Mouse (Mus musculus) small intestine, adult 2 months (tissue): ENCODE data around the gene Dlx2. TPM values are rescaled to one million over a fixed set of nuclear protein-coding genes. Genes with fewer than 3 reads are reported as not detected.

ENCODE experiments used
- H3K27ac ChIP-seq: fragments of 200-500 bp; 2 replicates; pipeline ENCODE4 v1.5.1; 2012; ENCODE audit warnings: low read depth, low read length, control low read depth, inconsistent platforms; ENCODE audit not compliant: insufficient read depth
- H3K27me3 ChIP-seq: fragments of 200-500 bp; 2 replicates; pipeline ENCODE4 v1.6.1; 2012; ENCODE audit warnings: mild to moderate bottlenecking, moderate library complexity, low read length, inconsistent platforms; ENCODE audit not compliant: control insufficient read depth, insufficient read depth
- H3K36me3 ChIP-seq: fragments of 200-500 bp; 2 replicates; pipeline ENCODE4 v1.6.1; 2012; ENCODE audit warnings: mild to moderate bottlenecking, low read length, control low read depth, inconsistent platforms; ENCODE audit not compliant: control insufficient read depth, insufficient read depth
- H3K4me1 ChIP-seq: fragments of 200-500 bp; 2 replicates; pipeline ENCODE4 v1.6.1; 2012; ENCODE audit warnings: low read length, inconsistent platforms, mixed read lengths; ENCODE audit not compliant: control insufficient read depth, insufficient read depth, insufficient read length
- H3K4me3 ChIP-seq: fragments of 200-500 bp; 2 replicates; pipeline ENCODE4 v1.5.1; 2012; ENCODE audit warnings: low read depth, mild to moderate bottlenecking, control low read depth, inconsistent platforms, low read length, moderate library complexity
- CTCF ChIP-seq: fragments of 200-500 bp; IDR thresholded peaks from 2 replicates; pipeline ENCODE4 v1.5.1; 2012; ENCODE audit warnings: low read depth, mild to moderate bottlenecking, control low read depth, inconsistent platforms, low read length, moderate library complexity, mixed read lengths; ENCODE audit not compliant: insufficient replicate concordance, insufficient read length; ENCODE audit errors: extremely low read depth
- POLR2A ChIP-seq: fragments of 200-500 bp; IDR thresholded peaks from 2 replicates; pipeline ENCODE4 v1.6.1; 2012; ENCODE audit warnings: low read depth, mild to moderate bottlenecking, control low read depth, inconsistent platforms, low read length, moderate library complexity
- WGBS: fragments of 180-500 bp; shearing (Covaris S2); methylation state at CpG from one replicate; pipeline ENCODE4 v1.1.7; 2018; 5-methylcytosine and 5-hydroxymethylcytosine counted together
- polyA plus RNA-seq: library from polyadenylated mRNA; depleted of rRNA; stranded (reverse); fragments of >200 nt; gene quantifications from 2 replicates; pipeline ENCODE4 v1.2.3, GENCODE M21; 2012

Dlx2 gene
- polyA plus RNA-seq, 1 experiment: 0.33 TPM

DNA sequence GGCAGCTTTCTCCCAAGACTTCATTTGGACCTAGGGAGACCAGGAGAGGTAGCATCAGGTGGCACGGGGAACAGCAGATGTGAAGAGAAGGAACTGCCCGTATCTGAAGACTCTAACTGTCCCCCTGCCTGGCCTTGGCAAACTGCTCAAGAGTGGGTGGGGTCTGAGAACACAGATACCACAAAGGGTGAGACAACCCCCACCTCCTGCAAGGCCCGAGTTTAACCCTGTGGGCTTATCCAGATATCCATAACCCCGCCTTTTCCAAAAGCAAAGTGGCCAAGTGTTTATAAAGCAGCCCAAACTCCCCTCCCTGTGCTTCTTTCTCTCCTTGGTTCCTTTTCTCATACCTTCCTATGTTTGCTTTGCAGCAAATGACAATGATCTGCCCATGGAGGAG, 23.1 kb downstream of the Dlx2 start:
- Histone ChIP-seq H3K27me3 (peaks cover 32% of the 10 kb centered on the region), H3K4me3 (no peak overlapping the region), H3K36me3 (no peaks in the 10 kb centered on the region), H3K4me1 (no peaks in the 10 kb centered on the region; the same call in 1 of the 2 replicates), H3K27ac (no peak overlapping the region)
- TF ChIP-seq CTCF: no peak
- WGBS: 56% methylated on average over 4 of the region's 4 CpGs

DNA sequence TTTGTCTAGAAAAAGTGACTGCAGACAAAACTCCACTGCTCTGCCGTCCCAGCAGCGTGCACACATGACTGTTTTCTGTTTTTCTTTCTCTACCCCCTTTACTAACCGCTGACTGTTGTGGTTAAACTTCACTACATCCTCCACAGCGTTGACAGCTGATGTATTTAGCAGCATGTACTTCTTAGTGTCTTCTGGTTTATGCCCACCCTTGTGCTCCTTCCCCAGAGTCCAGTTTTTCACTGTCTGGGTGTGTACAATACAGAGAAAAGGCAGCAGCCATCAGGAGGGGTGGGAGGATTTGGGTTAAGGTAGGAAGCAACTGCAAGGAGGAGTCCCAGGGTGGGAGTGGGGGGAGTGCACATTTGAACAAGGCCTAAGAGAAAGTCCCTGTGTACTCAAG, 23.7 kb downstream of the Dlx2 start:
- TF ChIP-seq POLR2A: no peak
- TF ChIP-seq CTCF: no peak
- no peaks in the 10 kb centered on the region for H3K36me3 ChIP-seq
- no peak overlapping the region for H3K4me3 ChIP-seq
- peaks cover 30% of the 10 kb centered on the region for H3K27me3 ChIP-seq
- 76% methylated on average over 4 of the region's 4 CpGs for WGBS
- H3K4me1 ChIP-seq: no peaks in the 10 kb centered on the region; the same call in 1 of the 2 replicates
- no peak overlapping the region for H3K27ac ChIP-seq

- 87% methylated on average over 8 of the region's 8 CpGs for WGBS
- no peak overlapping the region for H3K4me3 ChIP-seq
These were observed 29.0 kb downstream of the Dlx2 start for GRCm38 (mm10) chr2:71517466-71518099.

GRCm38 (mm10) chr2:71516995-71517394, 29.6 kb downstream of the Dlx2 start:
- Histone ChIP-seq H3K36me3 (no peaks in the 10 kb centered on the region), H3K4me1 (no peaks in the 10 kb centered on the region), H3K27ac (no peak overlapping the region), H3K4me3 (no peak overlapping the region), H3K27me3 (no peaks in the 10 kb centered on the region)
- 89% methylated on average over 4 of the region's 4 CpGs for WGBS
- no peak for TF ChIP-seq CTCF
- no peak for TF ChIP-seq POLR2A

More at GRCm38 (mm10) chr2:71517466-71518099, 29.0 kb downstream of the Dlx2 start:
- no peaks in the 10 kb centered on the region for H3K4me1 ChIP-seq
- TF ChIP-seq CTCF (no peak), POLR2A (no peak)
- no peaks in the 10 kb centered on the region for H3K36me3 ChIP-seq
- no peak overlapping the region for H3K27ac ChIP-seq
- H3K27me3 ChIP-seq: no peaks in the 10 kb centered on the region

GRCm38 (mm10) chr2:71512326-71512725, 34.2 kb downstream of the Dlx2 start:
- Histone ChIP-seq H3K27me3 (no peaks in the 10 kb centered on the region), H3K4me1 (no peaks in the 10 kb centered on the region), H3K36me3 (no peaks in the 10 kb centered on the region), H3K27ac (no peak overlapping the region), H3K4me3 (no peak overlapping the region)
- 87% methylated on average over 9 of the region's 9 CpGs for WGBS
- TF ChIP-seq CTCF: no peak
- TF ChIP-seq POLR2A: no peak

GRCm38 (mm10) chr2:71511209-71511608, 35.3 kb downstream of the Dlx2 start:
- TF ChIP-seq POLR2A (no peak), CTCF (no peak)
- Histone ChIP-seq H3K4me3 (no peak overlapping the region), H3K4me1 (no peaks in the 10 kb centered on the region), H3K27ac (no peak overlapping the region), H3K27me3 (no peaks in the 10 kb centered on the region), H3K36me3 (no peaks in the 10 kb centered on the region)
- 88% methylated on average over 7 of the region's 7 CpGs for WGBS

- WGBS: 70% methylated on average over 9 of the region's 9 CpGs
- Histone ChIP-seq H3K4me3 (no peak overlapping the region), H3K36me3 (no peaks in the 10 kb centered on the region)
These were observed 41.7 kb downstream of the Dlx2 start for GRCm38 (mm10) chr2:71504852-71505251.

More at GRCm38 (mm10) chr2:71504852-71505251, 41.7 kb downstream of the Dlx2 start:
- Histone ChIP-seq H3K27ac (no peak overlapping the region), H3K27me3 (no peaks in the 10 kb centered on the region), H3K4me1 (no peaks in the 10 kb centered on the region)
- TF ChIP-seq POLR2A: no peak
- no peak for TF ChIP-seq CTCF
